Mouse (Mus musculus) E14TG2a.4 (cell line): ENCODE results near the gene Higd1c.

Experiments
- CTCF ChIP-seq: conservative IDR thresholded peaks from 2 replicates; pipeline ENCODE4 v1.5.1; 2014; ENCODE audit warnings: low read length
- NANOG ChIP-seq: IDR thresholded peaks from 2 replicates; pipeline ENCODE4 v1.6.1; 2014; ENCODE audit warnings: borderline replicate concordance, low read length, mixed read lengths
- POU5F1 ChIP-seq: IDR thresholded peaks from 2 replicates; pipeline ENCODE4 v1.6.1; 2014; ENCODE audit warnings: low read length, borderline replicate concordance

DNA sequence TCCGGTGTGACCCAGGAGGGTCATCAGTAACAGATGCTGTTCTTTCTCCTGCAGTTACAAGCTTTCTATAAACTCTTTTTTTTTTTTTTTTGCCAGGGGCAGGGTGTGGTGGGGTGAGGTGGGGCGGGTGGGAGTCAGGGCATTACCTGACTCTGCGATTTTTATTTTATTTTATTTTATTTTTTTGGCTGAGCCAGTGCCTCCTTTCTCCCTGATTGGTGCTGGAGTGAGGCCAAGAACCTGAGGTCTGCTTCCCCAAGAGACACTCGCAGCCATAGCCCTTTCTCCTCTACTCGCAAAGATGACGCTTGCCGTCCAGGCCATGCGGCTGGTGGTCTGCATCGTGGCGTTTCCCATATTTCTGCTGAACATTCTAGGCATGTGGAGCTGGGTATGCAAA, 29.7 kb upstream of the Higd1c start, which contains the start of gene Mettl7a3:
- TF ChIP-seq CTCF (no peak), POU5F1 (no peak), NANOG (no peak)
